Mouse (Mus musculus) hindbrain, embryonic 12.5 days (tissue): ENCODE results near the gene Btbd35f22. TPM values are rescaled to one million over a fixed set of nuclear protein-coding genes. Genes with fewer than 3 reads are reported as not detected.
"Not testable (repeated sequence)": the region's sequence is repeated elsewhere in the genome, so short reads cannot be mapped to it uniquely, and the experiment has no call there.

Experiments
- ATAC-seq: fragments of 200-750 bp; cut with Nextera tagmentation; 2 replicates; pipeline ENCODE4 v1.8.0; 2017; ENCODE audit warnings: moderate TSS enrichment; ENCODE audit not compliant: low FRiP score
- H3K27ac ChIP-seq: fragments of 300-500 bp; sonication (generic); 2 replicates; pipeline ENCODE4 v1.5.1; 2016; ENCODE audit warnings: mild to moderate bottlenecking
- H3K27me3 ChIP-seq: fragments of 300-500 bp; sonication (generic); 2 replicates; pipeline ENCODE4 v1.6.1; 2016; ENCODE audit warnings: mild to moderate bottlenecking
- H3K36me3 ChIP-seq: fragments of 300-500 bp; sonication (generic); 2 replicates; pipeline ENCODE4 v1.6.1; 2016; ENCODE audit warnings: mild to moderate bottlenecking
- H3K4me1 ChIP-seq: fragments of 300-500 bp; sonication (generic); 2 replicates; pipeline ENCODE4 v1.6.1; 2016
- H3K4me2 ChIP-seq: fragments of 300-500 bp; sonication (generic); replicated peaks from 2 replicates; pipeline ENCODE4 v1.6.1; 2016; ENCODE audit warnings: mild to moderate bottlenecking
- H3K4me3 ChIP-seq: fragments of 300-500 bp; sonication (generic); 2 replicates; pipeline ENCODE4 v1.5.1; 2016; ENCODE audit warnings: mild to moderate bottlenecking
- H3K9ac ChIP-seq: fragments of 300-500 bp; sonication (generic); 2 replicates; pipeline ENCODE4 v1.6.1; 2016; ENCODE audit warnings: mild to moderate bottlenecking, moderate library complexity
- H3K9me3 ChIP-seq: fragments of 300-500 bp; sonication (generic); replicated peaks from 2 replicates; pipeline ENCODE4 v1.6.1; 2016; ENCODE audit warnings: mild to moderate bottlenecking
- WGBS: fragments of 180-500 bp; shearing (Covaris S2); methylation state at CpG from one replicate; pipeline ENCODE4 v1.1.7; 2016; 5-methylcytosine and 5-hydroxymethylcytosine counted together
- polyA plus RNA-seq: library from polyadenylated mRNA; unstranded; fragments of >200 nt; fragmentation: Nextera tagmentation; extraction: Ambion mirVana; gene quantifications from 2 replicates; pipeline ENCODE4 v1.2.1, GENCODE M21; 2016

Gene Btbd35f22
- not detected in 2 replicates for polyA plus RNA-seq

DNA sequence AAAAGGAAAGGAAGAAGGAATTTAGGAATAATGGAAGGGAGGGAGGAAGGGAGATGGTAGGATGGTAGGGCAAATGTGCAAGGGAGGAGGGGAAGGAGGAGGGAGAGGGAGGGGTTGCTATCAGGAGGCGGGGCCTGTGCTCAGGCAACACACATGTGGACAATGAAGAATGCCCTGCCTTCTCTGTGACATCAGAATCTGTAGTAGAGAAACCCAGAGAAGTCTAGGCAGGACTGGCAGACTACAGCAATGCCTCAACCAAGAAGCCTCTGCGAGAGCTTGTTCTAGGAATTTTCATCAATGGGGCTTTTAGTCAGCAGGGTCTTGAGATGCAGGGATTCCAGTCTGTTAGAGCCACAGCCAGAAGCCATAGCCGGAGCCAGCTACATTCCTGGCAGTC lies at the start of gene Btbd35f22:
Gene Btbd35f22 (plus strand): TSS at position 301 of the 400 bp plus-strand sequence.
- H3K9ac ChIP-seq, ATAC-seq, H3K9me3 ChIP-seq, H3K27ac ChIP-seq, H3K4me3 ChIP-seq, H3K27me3 ChIP-seq, H3K36me3 ChIP-seq, H3K4me2 ChIP-seq, H3K4me1 ChIP-seq: not testable (repeated sequence)
- no CpG with 5 or more reads among the region's 3 CpGs for WGBS

Other genes with a start within 250 kb of the Btbd35f22 start
- gene Gm21637, start 85.8 kb upstream of the Btbd35f22 start, polyA plus RNA-seq = not detected in 2 replicates
- gene Btbd35f2, start 230.6 kb downstream of the Btbd35f22 start, polyA plus RNA-seq = not detected in 2 replicates